Mouse (Mus musculus) myocyte (in vitro differentiated cells): ENCODE data around the gene Olfr398.

Experiments
- MAX ChIP-seq: IDR thresholded peaks from one replicate; pipeline ENCODE4 v1.6.1; 2011; ENCODE audit warnings: low read depth, mild to moderate bottlenecking, control low read depth
- POLR2A ChIP-seq: IDR thresholded peaks from one replicate; pipeline ENCODE4 v1.6.1; 2011; ENCODE audit warnings: low read depth, mild to moderate bottlenecking, control low read depth, moderate library complexity; ENCODE audit not compliant: insufficient read length

GRCm38 (mm10) chr11:73990307-73990706 is at the start of gene Olfr398:
- TF ChIP-seq MAX (no peak), POLR2A (no peak)
